Mouse (Mus musculus): Measurements from ENCODE around the gene Atg7.

Atg7 gene

DNA sequence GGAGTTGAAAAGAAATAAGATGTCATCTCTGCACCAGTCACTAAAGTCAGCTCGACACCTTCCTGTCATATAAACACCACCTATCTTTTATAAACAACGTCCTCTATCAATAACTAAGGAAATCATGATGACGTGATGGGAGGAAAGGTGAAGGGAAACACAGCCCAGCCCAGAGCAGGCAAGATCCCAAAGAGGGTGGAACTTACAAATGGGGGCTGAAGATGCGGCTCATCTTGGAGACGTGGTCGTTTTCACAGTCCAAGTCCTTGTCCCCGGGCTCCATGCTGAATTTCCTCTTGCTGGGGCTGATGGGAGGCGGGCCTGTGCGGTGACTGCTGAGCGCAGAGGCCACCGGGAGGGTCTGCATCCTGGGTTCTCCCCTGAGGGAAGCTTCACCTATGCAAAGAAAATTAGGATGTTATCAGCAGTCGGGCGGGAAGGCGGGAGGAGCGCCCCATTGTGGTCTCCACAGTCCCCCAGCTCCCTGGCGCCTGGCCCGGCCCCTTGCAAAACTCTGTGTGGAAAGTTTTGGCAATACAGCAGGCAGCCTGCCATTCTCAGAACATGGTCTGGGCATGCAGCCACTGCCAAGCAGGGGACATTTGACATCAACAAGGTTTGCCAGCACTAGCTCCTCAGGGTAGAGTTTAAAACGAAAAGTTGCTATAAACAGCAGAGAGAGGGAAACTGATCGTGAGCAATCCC is 247.7 kb downstream of the Atg7 start:
- CTCF ChIA-PET = interaction anchor here in 1 of 4 experiments (0.5 to 1.0 kb wide), 2 partner anchors 12 to 14 kb away, joined by 3 to 5 read pairs; no protein-coding TSS in a partner anchor
- POLR2A ChIA-PET = interaction anchor here (0.6 to 3.0 kb wide), 6 partner anchors 8 to 246 kb away, joined by 3 to 12 read pairs (median 6); no protein-coding TSS in a partner anchor

DNA sequence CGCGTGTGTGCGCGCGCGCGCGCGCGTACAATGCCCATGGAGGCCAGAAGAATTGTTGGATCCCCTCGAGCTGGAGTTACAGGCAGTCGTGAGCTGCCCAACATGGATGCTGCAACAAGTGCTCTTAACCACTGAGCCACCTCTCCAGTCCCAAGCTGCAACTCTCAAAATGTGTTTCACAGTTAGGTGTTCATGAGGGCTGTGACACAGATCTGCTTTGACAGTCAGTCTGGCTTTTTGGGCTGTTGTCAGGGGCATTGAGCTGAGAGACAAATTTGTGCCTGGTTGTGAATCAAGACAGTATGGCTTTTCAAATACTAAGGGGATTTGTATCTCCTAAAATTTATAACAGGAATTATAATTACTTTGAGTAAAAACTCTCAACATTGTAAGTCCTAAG is 248.4 kb downstream of the Atg7 start:
- ChIA-PET POLR2A (interaction anchor here in 2 of 4 experiments (0.9 to 3.0 kb wide), 7 partner anchors 9 to 78 kb away, joined by 3 to 12 read pairs (median 3); partner anchors contain the start of gene Vgll4 (in 1 of the 2)), CTCF (interaction anchor here in 1 of 4 experiments (0.5 to 1.0 kb wide), 2 partner anchors 12 to 15 kb away, joined by 3 to 5 read pairs; no protein-coding TSS in a partner anchor)

DNA sequence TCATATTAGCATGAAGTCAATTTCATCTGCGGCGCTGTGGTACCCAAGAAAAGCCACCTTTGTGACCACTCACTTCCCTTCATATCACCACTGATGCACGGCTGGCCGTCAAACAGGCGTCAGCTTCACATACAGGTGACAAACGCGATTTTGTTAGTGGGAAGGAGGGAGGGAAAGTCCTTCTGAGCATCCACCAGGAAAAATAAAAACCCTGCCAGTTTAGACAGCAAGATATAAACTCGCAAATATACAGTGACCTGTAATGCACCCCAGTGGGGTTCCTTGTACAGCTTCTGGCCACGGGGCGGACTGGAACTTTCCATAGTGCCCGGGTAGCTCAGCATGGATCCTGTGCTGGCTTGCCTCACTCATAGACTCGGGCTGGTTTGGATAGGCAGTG is 248.9 kb downstream of the Atg7 start:
- CTCF ChIA-PET = interaction anchor here in 2 of 4 experiments (0.6 to 1.5 kb wide), 2 partner anchors 8 to 168 kb away, joined by 4 to 5 read pairs; no protein-coding TSS in a partner anchor
- POLR2A ChIA-PET = interaction anchor here in 3 of 4 experiments (0.9 to 3.0 kb wide), 6 partner anchors 9 to 78 kb away, joined by 3 to 12 read pairs (median 6); partner anchors contain the start of gene Vgll4 (in 1 of the 3)

DNA sequence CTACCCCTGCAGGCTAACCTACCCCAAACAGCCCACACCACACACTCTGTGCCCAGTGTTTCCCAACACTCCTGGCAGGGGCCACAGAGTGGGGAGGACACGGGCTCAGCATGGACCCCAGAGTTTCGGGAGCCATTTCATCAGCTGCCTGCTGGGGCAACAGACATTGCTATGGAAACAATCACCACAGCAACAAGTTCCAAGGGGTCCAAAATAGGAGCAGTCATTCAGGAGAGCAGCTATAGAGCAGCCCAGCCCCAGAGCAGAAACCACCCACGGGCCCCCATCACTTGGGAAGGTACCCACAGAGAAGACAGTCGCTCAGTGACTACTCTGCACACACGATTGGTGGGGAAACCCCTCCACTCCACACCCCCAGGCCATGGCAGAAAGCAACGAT is 249.5 kb downstream of the Atg7 start:
- ChIA-PET CTCF (interaction anchor here in 2 of 4 experiments (0.6 to 1.5 kb wide), 4 partner anchors 9 to 168 kb away, joined by 3 to 5 read pairs (median 4); no protein-coding TSS in a partner anchor), POLR2A (interaction anchor here in 3 of 4 experiments (1.0 to 3.0 kb wide), 6 partner anchors 10 to 77 kb away, joined by 3 to 12 read pairs (median 10); partner anchors contain the start of gene Vgll4 (in 1 of the 3))

DNA sequence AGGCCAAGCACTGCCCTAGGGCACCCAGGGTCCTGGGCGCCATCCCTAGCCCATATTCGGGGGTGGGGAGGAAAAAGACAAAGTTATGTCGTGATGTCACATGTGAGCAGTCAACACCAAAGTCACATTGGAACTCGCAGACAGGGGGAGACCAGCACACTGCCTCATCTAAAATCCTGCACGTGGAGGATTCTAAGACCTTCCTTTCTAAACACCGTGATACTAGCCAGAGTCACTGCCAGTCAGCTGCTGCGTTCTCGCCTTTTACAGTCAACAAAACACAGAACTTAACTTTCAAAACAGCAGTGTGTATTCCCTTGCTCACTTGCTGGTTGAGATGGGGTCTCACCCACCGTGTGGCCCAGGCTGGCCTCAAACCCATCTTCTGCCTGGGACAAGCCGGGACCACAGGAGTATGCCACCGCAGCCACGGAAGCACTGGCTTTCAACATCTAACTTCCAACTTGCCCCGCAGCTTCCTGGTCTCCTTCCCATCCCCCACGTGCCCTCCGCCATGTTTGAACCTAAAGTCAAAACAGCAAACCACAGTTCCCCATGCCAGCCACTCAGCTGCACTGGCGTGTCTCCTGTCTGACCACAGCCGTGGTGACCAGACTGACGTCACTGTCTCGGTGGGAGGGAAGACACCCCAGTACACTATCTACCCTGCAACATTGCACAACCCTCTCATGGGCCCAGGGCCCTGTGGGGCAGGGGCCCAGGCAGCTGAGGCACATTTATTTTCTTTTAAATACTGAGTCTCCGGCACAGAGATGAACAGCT is 250.7 kb downstream of the Atg7 start:
- ChIA-PET CTCF (interaction anchor here in 3 of 4 experiments (0.7 to 2.6 kb wide), 6 partner anchors 10 to 964 kb away, joined by 3 to 6 read pairs (median 4); no protein-coding TSS in a partner anchor), POLR2A (interaction anchor here in 3 of 4 experiments (0.6 to 3.0 kb wide), 11 partner anchors 9 to 76 kb away, joined by 3 to 11 read pairs (median 4); partner anchors contain the start of gene Vgll4 (in 2 of the 3))

DNA sequence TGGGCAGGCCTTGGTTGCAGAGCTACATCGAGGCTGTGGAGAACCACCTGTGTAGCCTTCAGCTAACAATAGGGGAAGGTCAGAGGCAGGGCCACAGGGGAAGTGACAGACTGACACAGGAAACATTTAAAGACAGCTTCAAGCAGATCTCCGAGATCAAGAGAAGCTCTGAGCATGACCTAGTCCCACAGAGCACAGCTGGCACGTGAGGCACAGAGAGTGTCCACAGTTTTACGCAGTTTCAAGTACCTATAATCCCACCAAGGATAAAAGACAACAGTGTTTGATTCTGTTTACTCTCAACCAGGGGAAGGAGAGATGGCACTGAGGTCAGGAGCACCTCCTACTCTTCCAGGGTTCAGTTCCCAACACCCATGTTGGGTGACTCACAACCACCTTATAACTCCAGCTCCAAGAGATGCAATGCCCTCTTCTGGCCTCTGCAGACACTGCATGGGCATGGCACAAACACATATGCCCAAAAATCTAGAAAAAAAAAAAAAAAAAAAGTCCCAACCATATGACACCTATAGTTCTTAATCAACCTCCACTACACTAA is 251.7 kb downstream of the Atg7 start:
- CTCF ChIA-PET = interaction anchor here (0.6 to 2.6 kb wide), 20 partner anchors 11 to 963 kb away, joined by 3 to 15 read pairs (median 5); no protein-coding TSS in a partner anchor
- POLR2A ChIA-PET = interaction anchor here (0.6 to 2.6 kb wide), 19 partner anchors 8 to 1007 kb away, joined by 3 to 11 read pairs (median 4); partner anchors contain the start of gene Vgll4 (in 2 of the 4)

DNA sequence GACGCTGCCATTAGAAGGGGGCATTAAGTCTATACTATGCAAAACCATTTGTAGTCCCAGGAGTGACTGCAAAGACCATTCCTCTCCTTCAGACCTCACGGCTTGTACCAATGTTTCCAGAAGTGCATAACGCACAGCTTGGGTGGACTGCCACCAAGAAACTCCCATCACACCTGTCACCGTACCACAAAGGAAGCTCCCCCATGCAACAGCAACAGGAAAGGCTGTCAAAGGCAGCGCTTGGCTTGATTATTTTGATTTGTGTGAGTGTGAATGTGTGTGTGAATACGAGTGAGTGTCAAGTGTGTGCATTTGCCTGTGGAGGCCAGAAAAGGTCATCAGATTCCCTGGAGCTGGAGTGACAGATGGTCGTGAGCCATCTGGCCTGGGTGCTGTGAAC is 252.3 kb downstream of the Atg7 start:
- POLR2A ChIA-PET = interaction anchor here in 3 of 4 experiments (0.7 to 1.7 kb wide), 11 partner anchors 8 to 1008 kb away, joined by 3 to 11 read pairs (median 3); partner anchors contain the start of gene Vgll4 (in 1 of the 3)
- CTCF ChIA-PET = interaction anchor here in 2 of 4 experiments (0.6 to 2.6 kb wide), 8 partner anchors 12 to 295 kb away, joined by 3 to 7 read pairs (median 4); no protein-coding TSS in a partner anchor

DNA sequence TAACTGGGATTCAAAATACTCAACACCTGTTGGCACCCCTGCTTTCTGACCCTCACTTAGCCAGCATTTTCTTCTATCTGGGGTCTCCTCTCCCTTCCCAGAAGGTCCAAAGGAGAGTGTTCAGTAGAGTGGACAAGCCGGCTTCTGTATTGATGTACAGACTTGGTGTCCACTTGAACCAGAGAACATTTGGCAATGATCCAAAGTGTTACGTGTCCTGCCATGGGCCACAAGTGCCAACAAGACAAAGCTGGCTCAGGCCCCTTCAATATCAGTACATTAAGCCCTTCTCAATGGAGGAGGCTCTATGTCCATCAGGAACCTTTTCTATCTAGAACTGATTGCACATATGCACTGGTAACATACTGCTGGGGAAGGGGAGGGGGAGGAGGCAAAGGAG is 253.4 kb downstream of the Atg7 start:
- POLR2A ChIA-PET = no interaction called here
- CTCF ChIA-PET = no interaction called here

DNA sequence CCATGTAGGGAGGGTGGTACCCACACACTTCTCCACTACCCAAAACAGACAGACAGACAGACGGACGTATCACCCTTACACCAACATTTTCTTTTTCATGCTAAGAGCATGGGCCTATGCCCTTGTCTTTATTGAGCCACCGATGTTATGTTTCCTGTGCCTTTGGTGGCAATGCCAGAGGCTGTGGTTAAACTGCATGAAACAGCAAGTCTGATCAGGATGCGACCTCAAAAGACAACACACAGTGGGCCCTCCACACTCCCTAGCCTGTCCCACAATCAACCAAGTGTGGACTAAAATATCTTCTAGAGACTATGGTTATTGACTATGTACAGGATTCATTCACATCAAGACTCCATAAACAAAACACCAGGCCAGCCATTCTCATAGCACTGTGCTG is 256.1 kb downstream of the Atg7 start:
- CTCF ChIA-PET = interaction anchor here in 1 of 4 experiments (0.6 to 0.8 kb wide), 2 partner anchors 10 to 199 kb away, joined by 3 to 4 read pairs; no protein-coding TSS in a partner anchor
- POLR2A ChIA-PET = interaction anchor here in 2 of 4 experiments (0.7 to 3.4 kb wide), 4 partner anchors 8 to 1362 kb away, joined by 3 to 12 read pairs (median 4); no protein-coding TSS in a partner anchor

DNA sequence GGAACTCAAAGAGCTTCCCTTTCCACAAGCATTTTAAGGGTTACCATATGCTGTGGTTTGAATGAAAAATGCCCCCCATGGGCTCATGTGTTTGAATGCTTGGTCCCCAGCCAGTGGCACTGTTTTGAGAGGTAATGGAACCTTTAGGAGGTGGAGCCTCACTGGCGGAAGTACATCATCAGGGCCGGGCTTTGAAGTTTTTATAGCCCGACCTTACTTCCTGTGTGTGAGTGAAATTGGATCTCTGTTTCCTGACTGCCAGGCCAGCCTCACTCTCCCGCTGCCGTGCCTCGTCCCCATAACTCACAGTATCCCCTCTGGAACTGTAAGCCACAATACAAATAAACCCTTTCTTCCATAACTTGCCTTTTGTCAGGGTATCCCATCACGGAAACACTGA is 256.8 kb downstream of the Atg7 start:
- POLR2A ChIA-PET = interaction anchor here in 3 of 4 experiments (0.5 to 3.4 kb wide), 7 partner anchors 10 to 70 kb away, joined by 3 to 12 read pairs (median 4); partner anchors contain the start of gene Vgll4 (in 1 of the 3)
- CTCF ChIA-PET = interaction anchor here in 2 of 4 experiments (0.6 to 0.8 kb wide), 3 partner anchors 71 to 328 kb away, joined by 3 to 6 read pairs (median 3); no protein-coding TSS in a partner anchor

DNA sequence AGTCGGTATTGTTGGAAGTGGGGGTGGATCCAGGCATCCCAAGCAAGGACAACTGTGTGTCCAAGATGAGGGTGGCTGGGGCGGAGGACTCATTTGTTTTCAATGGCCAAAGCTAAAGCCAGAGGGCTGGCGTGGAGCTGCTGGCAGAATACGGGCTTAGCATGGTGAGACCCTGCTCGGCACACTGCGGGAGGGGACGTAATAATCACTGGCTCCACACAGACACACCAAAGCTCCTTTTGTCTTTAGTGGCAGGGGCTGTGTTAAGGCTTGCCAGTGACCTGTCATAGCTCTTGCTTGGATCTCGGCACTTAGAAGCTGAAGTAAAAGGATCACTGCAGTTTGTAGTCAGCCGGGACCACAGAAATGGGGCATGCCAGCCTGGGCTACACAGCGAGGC is 257.3 kb downstream of the Atg7 start:
- ChIA-PET POLR2A (interaction anchor here in 2 of 4 experiments (0.8 to 3.4 kb wide), 9 partner anchors 11 to 160 kb away, joined by 3 to 12 read pairs (median 5); partner anchors contain the start of gene Vgll4 (in 1 of the 2)), CTCF (interaction anchor here in 2 of 4 experiments (0.6 to 1.2 kb wide), 3 partner anchors 70 to 328 kb away, joined by 3 to 6 read pairs (median 4); no protein-coding TSS in a partner anchor)

DNA sequence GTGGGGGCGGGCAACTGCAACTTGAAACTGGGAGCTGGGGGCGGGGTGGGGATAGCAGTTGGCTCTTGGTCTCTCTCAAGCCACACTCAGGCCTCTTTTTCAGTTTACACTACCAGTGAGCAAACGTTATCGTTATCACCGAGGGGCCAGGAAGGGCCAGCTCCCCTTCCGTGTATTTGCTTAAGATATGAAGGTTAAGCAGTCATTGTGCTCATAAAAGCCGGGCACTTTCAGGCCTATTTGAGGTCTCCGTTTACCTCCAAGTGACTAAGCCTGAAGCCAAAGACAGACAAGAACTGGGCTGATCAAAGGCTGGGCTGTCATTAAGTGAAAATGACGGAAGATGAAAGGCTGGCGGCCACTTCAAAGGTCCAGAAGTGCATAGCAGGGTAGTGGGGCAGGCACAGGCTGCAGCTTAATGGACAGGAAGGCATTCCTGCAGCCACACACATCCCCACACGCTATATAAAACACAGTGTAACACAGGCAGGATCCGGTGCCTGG is 258.5 kb downstream of the Atg7 start:
- ChIA-PET CTCF (interaction anchor here in 1 of 4 experiments (1.2 kb wide), 1 partner anchor 177 kb away, joined by 4 read pairs; no protein-coding TSS in a partner anchor), POLR2A (interaction anchor here in 3 of 4 experiments (0.6 to 3.4 kb wide), 15 partner anchors 10 to 155 kb away, joined by 3 to 12 read pairs (median 4); partner anchors contain the start of gene Vgll4 (in 1 of the 3))

DNA sequence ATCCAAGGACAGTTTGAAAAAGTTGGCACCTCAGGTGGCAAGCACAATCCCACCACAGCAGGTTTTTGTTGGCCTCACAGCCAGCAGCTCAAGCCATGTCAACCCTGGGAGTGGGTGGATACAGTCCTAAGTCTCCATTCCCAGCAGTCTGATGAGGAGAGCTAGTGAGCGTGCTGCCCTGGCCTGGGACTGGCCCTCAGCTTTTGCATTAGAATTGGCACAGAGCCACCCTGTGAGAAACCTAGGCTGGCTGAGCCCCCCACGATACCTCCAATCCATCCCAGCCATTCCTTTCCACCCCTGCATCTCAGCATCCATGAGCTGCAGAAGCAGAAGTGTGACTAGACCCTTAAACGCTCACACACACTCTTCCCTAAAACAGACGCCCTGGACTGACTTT is 259.0 kb downstream of the Atg7 start:
- CTCF ChIA-PET = interaction anchor here in 1 of 4 experiments (1.3 kb wide), 1 partner anchor 164 kb away, joined by 3 read pairs; no protein-coding TSS in a partner anchor
- POLR2A ChIA-PET = interaction anchor here in 3 of 4 experiments (0.9 to 3.4 kb wide), 10 partner anchors 10 to 27 kb away, joined by 3 to 12 read pairs (median 6); no protein-coding TSS in a partner anchor

DNA sequence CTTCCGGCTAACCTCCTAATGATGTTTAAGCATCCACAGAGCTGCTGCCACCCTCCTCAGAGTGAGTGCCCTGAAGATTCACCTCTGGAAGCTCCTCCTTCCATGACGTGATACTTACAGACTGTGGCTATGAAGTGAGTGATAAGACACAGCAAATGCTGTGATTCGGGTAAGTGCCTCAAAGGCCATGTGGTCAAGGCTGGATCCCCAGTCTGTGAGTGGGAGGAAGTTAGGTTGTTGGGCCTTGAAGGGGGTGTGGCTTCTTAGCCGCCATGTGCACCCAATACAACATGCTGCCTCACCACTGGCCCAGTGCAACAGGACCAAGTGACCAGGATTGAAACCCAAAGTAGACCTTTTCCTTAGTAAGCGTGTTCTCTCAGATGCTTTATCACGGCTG is 261.3 kb downstream of the Atg7 start:
- ChIA-PET CTCF (interaction anchor here in 1 of 4 experiments (0.6 kb wide), 1 partner anchor 91 kb away, joined by 3 read pairs; no protein-coding TSS in a partner anchor), POLR2A (interaction anchor here in 2 of 4 experiments (0.8 to 1.7 kb wide), 3 partner anchors 9 to 27 kb away, joined by 3 to 5 read pairs (median 4); no protein-coding TSS in a partner anchor)

DNA sequence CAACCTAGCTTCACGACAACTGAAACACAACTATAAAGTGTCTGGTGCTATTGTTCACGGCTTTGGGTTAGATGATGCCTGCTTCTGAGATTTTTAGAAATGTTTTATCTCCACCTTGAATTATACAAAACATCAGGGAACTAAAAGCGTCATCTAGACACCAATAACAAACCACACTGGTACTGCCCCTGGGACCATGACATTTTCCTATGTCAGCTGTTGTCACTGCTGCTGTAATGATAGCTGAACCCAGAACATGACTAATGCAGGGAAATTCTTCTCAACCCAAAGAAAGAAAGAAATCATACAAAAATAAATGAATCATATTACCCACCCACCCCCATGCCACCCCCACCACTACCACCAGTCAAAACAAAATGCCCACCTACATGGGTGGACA is 261.9 kb downstream of the Atg7 start:
- POLR2A ChIA-PET = interaction anchor here in 2 of 4 experiments (0.8 to 1.7 kb wide), 2 partner anchors 10 kb away, joined by 4 to 5 read pairs; no protein-coding TSS in a partner anchor
- CTCF ChIA-PET = no interaction called here

DNA sequence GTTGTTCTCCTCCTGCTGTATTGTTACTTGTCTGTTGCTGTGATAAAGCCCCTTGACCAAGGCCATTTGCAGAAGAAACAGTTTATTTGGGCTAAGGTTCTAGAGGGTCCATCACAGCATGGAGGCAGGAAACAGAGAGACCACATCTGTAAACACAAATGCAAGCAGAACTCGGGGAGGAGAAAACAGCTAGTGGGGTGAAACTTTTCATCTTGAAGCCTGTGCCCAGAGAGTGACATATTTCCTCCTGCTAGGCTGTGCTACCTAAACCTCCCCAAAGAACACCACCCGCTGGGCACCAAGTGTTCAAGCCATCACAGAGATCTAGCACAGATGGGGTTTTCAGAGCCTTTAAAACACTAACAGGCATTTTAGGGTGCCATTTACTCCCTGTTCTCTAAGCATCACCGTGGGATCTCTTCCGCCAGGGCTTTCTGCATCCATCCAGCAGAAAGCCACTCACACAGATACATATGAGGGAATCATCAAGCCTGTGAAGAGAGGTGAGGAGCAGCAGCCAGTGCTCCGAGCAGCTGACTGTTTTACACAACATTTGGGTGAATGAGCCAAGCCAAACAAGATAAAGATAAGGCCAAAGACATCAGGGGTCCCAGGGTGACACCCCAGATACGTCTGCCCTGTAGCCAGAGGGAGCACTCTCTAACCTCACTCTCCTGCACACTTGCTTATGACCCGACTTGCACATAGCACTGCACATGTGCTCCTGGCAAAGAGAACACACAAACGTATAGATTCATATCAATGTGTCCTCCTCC is 262.5 kb downstream of the Atg7 start:
- ChIA-PET CTCF (interaction anchor here in 1 of 4 experiments (1.3 kb wide), 1 partner anchor 23 kb away, joined by 4 read pairs; no protein-coding TSS in a partner anchor), POLR2A (interaction anchor here in 1 of 4 experiments (0.8 kb wide), 1 partner anchor 10 kb away, joined by 4 read pairs; no protein-coding TSS in a partner anchor)
